Mouse (Mus musculus) olfactory bulb, adult 2 months (tissue): Measurements from ENCODE around the gene Sbsn.

Source experiments
- CTCF ChIP-seq: fragments of 200-500 bp; IDR thresholded peaks from 2 replicates; pipeline ENCODE4 v1.5.1; 2012; ENCODE audit warnings: low read depth, mild to moderate bottlenecking, low read length, moderate library complexity; ENCODE audit not compliant: insufficient read depth
- POLR2A ChIP-seq: fragments of 200-500 bp; IDR thresholded peaks from 2 replicates; pipeline ENCODE4 v1.6.1; 2012; ENCODE audit warnings: mild to moderate bottlenecking, low read depth, low read length, moderate library complexity; ENCODE audit not compliant: insufficient read depth

GRCm38 (mm10) chr7:30782658-30783057 lies 31.4 kb downstream of the Sbsn start:
- TF ChIP-seq CTCF, result no peak
- no peak for TF ChIP-seq POLR2A
